Mouse (Mus musculus) MEL-GATA-1-ER (cell line): ENCODE data around the gene Brinp3.

Experiments used
- DNase-seq: peaks from one replicate; pipeline ENCODE4 v3.0.0-alpha.2; 2012; ENCODE audit warnings: low read depth; ENCODE audit errors: extremely low read depth

Brinp3 gene

DNA sequence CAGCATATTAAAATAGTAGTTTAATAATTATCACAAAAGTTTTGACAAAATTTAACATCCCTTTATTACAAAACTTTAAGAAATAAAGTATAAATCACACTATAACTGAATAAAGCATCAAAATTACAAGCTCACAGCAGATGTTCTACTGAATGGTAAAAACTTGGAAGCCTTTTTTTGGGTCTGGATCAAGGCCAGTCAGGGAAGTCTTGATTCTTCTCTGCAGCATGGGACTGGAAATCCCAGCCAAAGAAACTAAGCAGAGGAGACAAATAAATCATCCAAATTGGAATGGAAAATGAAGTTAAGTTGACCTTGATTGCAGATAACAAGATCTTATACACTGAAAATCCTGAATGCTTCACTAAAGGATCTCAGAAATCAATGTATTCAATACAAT, 298.3 kb downstream of the Brinp3 start:
- no peak for DNase-seq

DNA sequence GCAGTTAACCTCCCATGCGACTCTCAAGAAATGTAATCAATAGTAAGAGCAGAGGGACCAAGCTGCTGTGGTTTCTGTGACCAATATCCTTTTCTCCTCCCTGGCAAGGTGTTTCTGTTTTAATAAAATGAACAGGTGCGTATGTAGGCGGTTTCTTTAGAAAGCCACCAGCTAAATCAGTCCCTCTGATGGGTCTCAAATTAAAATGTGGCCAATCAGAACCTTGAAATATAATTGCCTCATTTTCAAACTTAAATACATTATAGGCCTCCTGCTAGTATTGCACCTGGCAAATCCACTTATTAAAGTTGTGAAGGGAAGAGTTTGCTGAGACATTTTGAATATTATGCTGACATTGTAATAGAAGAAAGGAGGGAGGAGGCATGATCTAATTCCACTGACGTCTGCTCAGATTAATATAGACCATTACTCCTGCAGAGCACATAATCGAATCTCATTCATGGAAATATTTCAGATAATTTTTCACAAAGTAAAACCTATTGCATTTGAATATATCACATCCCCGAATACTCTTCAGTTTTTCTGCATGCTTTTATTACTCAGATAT, 305.5 kb downstream of the Brinp3 start:
- DNase-seq, result no peak

DNA sequence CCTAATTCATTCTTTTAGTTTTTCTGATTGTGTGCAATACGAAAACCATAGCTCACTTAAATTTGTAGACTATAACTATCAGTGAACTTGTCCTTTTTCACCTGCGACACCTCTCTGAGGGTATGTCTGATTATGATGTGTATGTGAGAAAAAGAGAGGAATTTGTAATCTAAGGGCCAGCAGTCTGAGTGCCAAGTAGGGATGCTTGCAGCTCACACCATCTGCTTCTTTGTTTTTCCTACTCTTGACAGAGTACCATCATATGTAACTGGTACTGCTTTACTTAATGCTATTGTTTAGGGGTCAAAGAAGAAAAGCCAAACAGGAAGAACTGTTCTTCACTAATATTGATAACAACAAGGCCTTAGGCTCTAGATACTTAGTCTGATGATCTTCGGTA, 307.3 kb downstream of the Brinp3 start:
- DNase-seq, result no peak

DNA sequence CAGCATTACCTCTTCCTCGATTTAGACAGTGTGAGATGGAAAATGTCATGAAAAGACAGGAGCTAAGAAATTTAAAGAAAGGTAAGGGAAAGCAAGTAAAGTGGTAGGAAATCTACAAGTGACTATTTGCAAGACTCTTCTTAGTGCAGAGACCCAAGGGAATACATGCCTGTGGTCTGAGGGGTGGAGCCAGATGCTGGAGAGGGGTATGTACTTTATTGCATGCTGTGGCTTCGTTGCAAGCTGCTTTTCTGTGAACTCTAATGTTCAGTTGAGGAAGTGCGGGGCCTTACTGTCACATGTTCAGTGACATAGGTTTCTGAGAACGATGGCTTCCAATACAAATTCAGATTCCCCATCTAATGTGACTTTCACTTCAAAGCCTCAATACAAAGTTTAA, 313.2 kb downstream of the Brinp3 start:
- DNase-seq, result no peak

DNA sequence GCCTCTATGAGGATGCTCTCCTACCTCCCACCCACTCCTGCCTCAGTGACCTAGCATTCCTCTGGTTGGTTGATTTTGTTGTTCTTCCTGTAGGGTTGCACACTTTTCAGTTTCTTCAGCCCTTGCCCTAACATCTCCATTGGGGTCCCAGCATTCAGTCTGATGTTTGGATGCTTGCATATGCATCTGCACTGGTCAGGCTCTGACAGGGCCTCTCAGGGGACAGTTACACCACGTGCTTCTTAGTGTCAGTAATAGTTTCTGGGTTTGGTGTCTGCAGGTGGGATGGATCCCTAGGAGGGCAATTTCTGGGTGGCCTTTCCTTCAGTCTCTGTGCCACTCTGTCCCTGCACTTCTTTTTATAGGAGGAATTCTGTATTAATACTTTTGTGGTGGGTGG, 339.3 kb downstream of the Brinp3 start:
- DNase-seq, result no peak

DNA sequence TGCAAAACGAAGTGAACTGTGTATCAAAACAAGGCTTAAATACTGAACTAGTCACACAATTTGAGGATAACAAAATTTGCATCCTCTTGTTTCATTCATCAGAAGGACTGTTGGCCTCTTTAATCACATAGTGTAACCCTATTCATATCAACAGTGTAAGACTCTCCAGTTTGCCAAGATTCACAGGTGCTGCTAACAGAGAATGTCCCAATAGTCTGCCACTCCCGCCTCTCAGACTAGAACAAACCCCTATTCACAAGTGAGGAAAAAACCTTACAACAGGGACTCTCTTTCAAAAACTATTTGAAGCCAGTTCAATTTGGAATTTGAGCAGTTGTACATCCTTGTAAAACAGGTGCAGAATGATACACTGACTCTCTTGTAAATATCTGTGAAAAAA, 349.5 kb downstream of the Brinp3 start:
- DNase-seq, result no peak

DNA sequence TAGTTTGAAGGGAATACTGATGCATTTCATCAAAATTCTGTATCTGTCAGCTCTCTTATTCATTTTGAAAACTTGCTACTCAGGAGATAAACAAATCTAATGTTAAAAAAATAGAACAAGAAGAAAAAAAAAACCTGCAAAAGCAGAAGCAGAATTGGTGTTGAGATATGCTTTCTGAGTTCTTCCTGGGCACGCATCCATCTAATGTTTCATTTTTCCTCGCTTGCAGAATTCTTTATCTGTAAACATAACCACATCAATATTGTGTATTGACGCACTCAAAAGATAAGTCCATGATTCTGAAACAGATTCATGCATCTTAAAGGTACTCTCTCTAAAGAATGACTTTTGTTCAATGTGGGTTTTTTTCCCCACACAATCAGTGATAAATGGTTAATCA, 354.3 kb downstream of the Brinp3 start:
- DNase-seq, result no peak

DNA sequence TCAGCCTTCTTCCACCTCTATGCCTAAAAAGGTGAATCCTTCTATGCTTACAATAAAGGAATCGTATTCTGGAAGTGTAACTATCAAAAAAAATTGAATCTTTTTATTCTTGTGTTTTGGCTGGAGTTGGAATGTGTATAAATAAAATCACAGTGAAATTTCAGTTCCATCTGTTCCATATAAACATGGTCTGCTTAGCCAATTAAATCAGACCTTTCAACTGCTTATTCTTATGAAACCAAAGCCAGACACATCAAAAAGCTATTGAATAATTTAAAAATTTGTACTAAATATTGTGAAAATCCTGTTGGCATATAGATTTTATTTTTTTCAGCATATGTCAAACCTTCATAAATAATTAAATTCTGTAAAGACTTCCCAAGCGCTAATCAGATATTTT, 355.6 kb downstream of the Brinp3 start:
- DNase-seq, result no peak

DNA sequence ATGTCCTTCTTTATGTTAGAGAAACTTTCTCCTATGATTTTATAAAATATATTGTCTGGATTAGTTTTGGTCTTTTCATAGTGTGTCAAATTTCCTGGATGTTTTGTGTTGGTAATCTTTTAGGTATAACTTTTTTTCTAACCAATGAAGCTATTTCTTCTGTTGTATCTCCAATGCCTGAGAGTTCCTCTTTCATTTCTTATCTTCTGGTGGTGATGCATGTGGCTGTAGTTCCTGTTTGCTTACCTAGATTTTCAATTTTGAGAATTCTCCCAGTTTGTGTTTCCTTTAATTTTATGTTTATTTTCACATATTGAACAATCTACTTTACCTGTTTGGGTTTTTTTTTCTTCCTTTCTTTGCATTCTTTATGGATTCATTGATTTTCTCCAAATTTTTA, 404.1 kb downstream of the Brinp3 start:
- DNase-seq, result peak; percentile 11

DNA sequence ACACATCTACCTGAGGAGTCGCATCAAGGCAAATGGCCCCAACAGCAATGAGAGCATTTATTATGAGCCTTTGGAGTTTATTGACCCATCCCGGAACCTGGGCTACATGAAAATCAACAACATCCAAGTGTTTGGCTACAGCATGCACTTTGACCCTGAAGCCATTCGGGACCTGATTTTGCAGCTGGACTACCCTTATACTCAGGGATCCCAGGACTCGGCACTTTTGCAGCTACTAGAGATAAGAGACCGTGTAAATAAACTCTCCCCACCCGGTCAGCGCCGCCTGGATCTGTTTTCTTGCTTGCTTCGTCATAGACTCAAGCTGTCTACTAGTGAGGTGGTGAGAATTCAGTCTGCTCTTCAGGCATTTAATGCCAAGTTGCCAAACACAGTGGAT, 407.1 kb downstream of the Brinp3 start:
- no peak for DNase-seq

DNA sequence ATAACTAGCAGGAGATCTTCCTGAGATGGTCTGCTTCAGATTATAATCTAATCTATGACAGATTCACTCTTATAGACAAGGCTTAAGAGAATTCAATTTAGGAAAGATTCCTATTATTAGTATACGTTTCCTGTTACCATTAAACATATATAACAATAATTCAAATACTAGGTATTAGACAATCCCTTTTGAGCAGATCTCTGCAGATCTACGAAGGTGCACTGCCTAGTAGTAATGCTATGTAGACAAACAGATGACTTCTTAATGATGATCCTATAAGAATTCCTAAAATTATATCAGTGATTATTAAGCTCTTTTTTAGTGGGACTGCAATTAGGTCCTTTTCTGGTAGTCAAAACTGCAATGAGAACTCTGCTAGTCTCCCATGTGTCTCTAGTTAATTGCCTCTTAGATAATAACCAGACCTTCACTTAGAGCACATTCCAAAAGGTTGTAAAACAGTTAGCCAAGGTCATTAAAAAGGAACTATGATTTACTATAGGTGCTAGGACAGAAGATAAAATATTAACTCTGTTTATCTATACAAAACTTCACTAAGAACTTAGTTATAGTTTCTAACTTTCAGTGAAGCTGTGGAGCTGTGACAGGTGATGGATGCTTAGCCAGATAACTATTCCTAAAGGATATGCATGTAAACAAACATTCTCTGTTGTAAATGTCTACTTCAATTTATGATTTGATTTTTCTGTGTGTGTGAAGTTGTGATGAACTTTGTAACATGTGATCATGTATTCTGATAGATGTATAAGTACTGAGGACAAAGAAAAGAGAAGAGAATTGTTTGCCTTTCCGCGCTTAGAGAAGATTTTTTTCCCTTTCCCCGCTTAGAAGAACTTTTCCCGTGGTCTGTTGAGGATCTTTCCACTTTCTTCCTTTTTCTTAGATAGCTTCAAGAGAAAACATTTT, 445.2 kb downstream of the Brinp3 start:
- no peak for DNase-seq
